Mouse (Mus musculus): Measurements from ENCODE around the gene Lrrc40. TPM values are rescaled to one million over a fixed set of nuclear protein-coding genes. Genes with fewer than 3 reads are reported as not detected.

Lrrc40 gene
- total and polyA plus RNA-seq, 3 experiments, result 42.6 to 70.0 TPM; not detected in 1

DNA sequence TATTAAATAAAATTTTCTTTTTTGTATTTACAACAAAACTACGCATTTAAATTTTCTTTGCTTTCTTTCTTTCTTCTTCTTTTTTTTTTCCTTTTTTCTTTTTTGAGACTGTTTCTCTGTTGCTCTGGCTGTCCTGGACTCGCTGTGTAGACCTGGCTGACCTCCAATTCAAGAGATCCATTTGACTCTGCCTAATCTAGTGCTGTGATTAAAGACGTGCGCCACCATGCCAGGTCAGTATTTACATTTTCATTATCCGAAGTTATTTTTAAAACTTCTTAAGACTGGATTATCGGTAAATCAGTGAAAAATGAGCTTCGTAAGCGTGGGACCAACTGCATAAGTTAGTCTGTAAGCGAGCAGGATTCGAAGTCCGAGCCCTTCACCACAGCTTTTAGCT is 596 bp upstream of the Lrrc40 start:
- peaks cover 67% of the 10 kb centered on the region for H3K79me2 ChIP-seq (ENCODE audit: control insufficient read depth, insufficient read depth, low read length, poor library complexity)
- H3K27ac ChIP-seq (ENCODE audit: control insufficient read depth, low read depth, low read length), result peak overlapping the region; percentile 71
- TF ChIP-seq POLR2A (IDR thresholded peaks at IDR 0.05; ENCODE audit: control insufficient read depth in 1 of 2, insufficient read depth in 1 of 2, low read depth in 1 of 2, low read length in 2 of 2, poor library complexity in 1 of 2), result no peak
- no peak for TF ChIP-seq TAL1 (IDR thresholded peaks at IDR 0.05; ENCODE audit: low read length)
- TF ChIP-seq MYC (IDR thresholded peaks at IDR 0.05; ENCODE audit: low read depth, low read length), result peak; percentile 23; the same call in 1 of the 2 replicates
- TF ChIP-seq JUND (IDR thresholded peaks at IDR 0.05; ENCODE audit: low read depth, low read length), result no peak
- TF ChIP-seq RAD21 (IDR thresholded peaks at IDR 0.05; ENCODE audit: low read depth, low read length), result no peak
- no peak for TF ChIP-seq TBP (IDR thresholded peaks at IDR 0.05; ENCODE audit: low read depth, low read length)
- no peak for TF ChIP-seq NELFE (IDR thresholded peaks at IDR 0.05; ENCODE audit: low read depth, low read length)
- no peaks in the 10 kb centered on the region for H3K27me3 ChIP-seq (ENCODE audit: control insufficient read depth in 1 of 2, insufficient read depth in 2 of 2, low read length in 2 of 2)
- no peaks in the 10 kb centered on the region for H3K9me3 ChIP-seq (replicated peaks; ENCODE audit: insufficient read depth, low read length)
- DNase-seq (ENCODE audit: low read depth, low spot score), result no peak
- peak overlapping the region; percentile 92 for H3K9ac ChIP-seq (ENCODE audit: control insufficient read depth, low read depth, low read length, poor library complexity, severe bottlenecking)
- peak overlapping the region; percentile 92 to 99 for H3K4me3 ChIP-seq (ENCODE audit: control insufficient read depth in 1 of 2, insufficient read depth in 1 of 2, low read depth in 2 of 2, low read length in 2 of 2)
- H3K4me1 ChIP-seq (ENCODE audit: control insufficient read depth in 1 of 2, insufficient read depth in 2 of 2, low read length in 2 of 2), result peaks cover 2 to 6% of the 10 kb centered on the region in 2 experiments
- H3K36me3 ChIP-seq (ENCODE audit: control insufficient read depth in 1 of 2, insufficient read depth in 2 of 2, low read length in 2 of 2), result peaks cover 4 to 20% of the 10 kb centered on the region in 2 experiments

DNA sequence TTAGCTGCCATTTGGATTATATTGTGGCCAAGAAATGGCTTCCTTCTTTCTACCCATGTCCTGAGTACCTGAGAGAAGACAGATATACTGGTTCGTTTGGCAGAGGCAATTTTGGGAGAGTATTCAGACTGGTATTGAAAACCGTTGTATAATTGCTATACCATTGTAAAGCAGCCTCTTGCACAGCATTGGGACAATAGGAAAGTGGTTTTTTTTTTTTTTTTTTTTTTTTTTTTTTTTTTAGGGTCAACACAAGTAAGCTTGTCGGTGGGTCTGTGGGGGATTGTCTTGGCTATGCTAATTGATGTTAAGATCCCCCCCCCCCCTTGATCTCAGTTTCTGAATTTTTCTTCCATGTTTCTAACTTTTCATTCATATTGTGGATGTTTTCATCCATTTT is 1.6 kb downstream of the Lrrc40 start:
- no peaks in the 10 kb centered on the region for H3K27me3 ChIP-seq (ENCODE audit: control insufficient read depth in 1 of 2, insufficient read depth in 2 of 2, low read length in 2 of 2)
- H3K9me3 ChIP-seq (replicated peaks; ENCODE audit: insufficient read depth, low read length), result no peaks in the 10 kb centered on the region
- no peak overlapping the region for H3K27ac ChIP-seq (ENCODE audit: control insufficient read depth, low read depth, low read length)
- no peak for DNase-seq (ENCODE audit: low read depth, low spot score)
- H3K36me3 ChIP-seq (ENCODE audit: control insufficient read depth in 1 of 2, insufficient read depth in 2 of 2, low read length in 2 of 2), result peaks cover 9 to 18% of the 10 kb centered on the region in 2 experiments
- H3K79me2 ChIP-seq (ENCODE audit: control insufficient read depth, insufficient read depth, low read length, poor library complexity), result peaks cover 56% of the 10 kb centered on the region
- no peak overlapping the region for H3K9ac ChIP-seq (ENCODE audit: control insufficient read depth, low read depth, low read length, poor library complexity, severe bottlenecking)
- H3K4me3 ChIP-seq (ENCODE audit: control insufficient read depth in 1 of 2, insufficient read depth in 1 of 2, low read depth in 2 of 2, low read length in 2 of 2), result no peak overlapping the region
- peaks cover 0 to 6% of the 10 kb centered on the region in 2 experiments; a peak in 3 of 4 replicates for H3K4me1 ChIP-seq (ENCODE audit: control insufficient read depth in 1 of 2, insufficient read depth in 2 of 2, low read length in 2 of 2)
- TF ChIP-seq ZNF384 (IDR thresholded peaks at IDR 0.05; ENCODE audit: low read depth, low read length) (0 out of 2 replicates have a peak, but pooled peaks have one; percentile 26), ZMIZ1 (IDR thresholded peaks at IDR 0.05; ENCODE audit: low read depth, low read length) (no peak)

DNA sequence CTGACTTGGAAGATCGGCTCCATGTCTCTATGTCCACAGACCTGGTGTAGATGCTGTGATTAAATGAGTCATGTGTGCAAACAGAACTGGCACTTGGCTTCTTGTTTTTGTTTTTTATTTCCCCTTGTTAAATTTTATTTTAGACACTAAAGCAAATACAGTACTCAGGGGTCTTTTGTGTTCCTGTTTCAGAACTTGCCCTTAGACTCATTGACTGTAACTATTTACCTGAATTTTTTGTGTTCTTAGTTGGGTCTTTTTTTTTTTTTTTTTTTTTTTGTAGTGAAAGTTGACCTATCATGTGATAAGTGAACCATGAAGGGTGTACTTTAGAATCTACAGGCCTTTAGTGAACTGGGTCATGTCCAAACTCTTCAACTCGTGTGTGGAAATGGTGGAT is 4.3 kb downstream of the Lrrc40 start:
- peaks cover 42% of the 10 kb centered on the region for H3K79me2 ChIP-seq (ENCODE audit: control insufficient read depth, insufficient read depth, low read length, poor library complexity)
- DNase-seq (ENCODE audit: low read depth, low spot score), result no peak
- H3K4me3 ChIP-seq (ENCODE audit: control insufficient read depth in 1 of 2, insufficient read depth in 1 of 2, low read depth in 2 of 2, low read length in 2 of 2), result no peak overlapping the region
- no peaks in the 10 kb centered on the region for H3K27me3 ChIP-seq (ENCODE audit: control insufficient read depth in 1 of 2, insufficient read depth in 2 of 2, low read length in 2 of 2)
- no peak overlapping the region for H3K27ac ChIP-seq (ENCODE audit: control insufficient read depth, low read depth, low read length)
- peaks cover 0 to 3% of the 10 kb centered on the region in 2 experiments; a peak in 2 of 4 replicates for H3K4me1 ChIP-seq (ENCODE audit: control insufficient read depth in 1 of 2, insufficient read depth in 2 of 2, low read length in 2 of 2)
- no peaks in the 10 kb centered on the region for H3K9me3 ChIP-seq (replicated peaks; ENCODE audit: insufficient read depth, low read length)
- TF ChIP-seq CHD2 (IDR thresholded peaks at IDR 0.05; ENCODE audit: low read length), result no peak
- no peak for TF ChIP-seq MAX (IDR thresholded peaks at IDR 0.05; ENCODE audit: low read length)
- H3K9ac ChIP-seq (ENCODE audit: control insufficient read depth, low read depth, low read length, poor library complexity, severe bottlenecking), result no peak overlapping the region
- peaks cover 9 to 11% of the 10 kb centered on the region in 2 experiments for H3K36me3 ChIP-seq (ENCODE audit: control insufficient read depth in 1 of 2, insufficient read depth in 2 of 2, low read length in 2 of 2)
